Mouse (Mus musculus): ENCODE results near the gene Wdr63. TPM values are rescaled to one million over a fixed set of nuclear protein-coding genes. Genes with fewer than 3 reads are reported as not detected.

Wdr63 gene
- polyA plus RNA-seq, 1 experiment, result 1.4 TPM

DNA sequence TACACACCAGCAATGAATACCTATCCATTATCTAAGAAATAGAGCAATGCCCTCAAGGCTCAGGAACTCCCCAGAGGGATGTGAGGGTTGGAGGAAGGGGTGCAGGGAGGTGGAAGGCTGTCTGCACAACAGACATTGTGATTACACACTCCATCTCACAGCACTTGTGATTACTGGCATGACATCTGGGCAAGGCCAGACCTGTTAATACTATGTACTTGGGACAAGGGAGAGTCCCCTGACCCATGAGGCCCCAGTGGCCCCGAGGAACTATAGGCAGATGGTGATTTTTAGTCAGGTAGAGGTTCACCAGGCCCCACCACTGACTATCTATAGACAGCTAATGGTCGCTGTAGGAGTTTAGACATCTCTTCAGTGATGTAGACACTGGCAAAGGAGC, 54.1 kb downstream of the Wdr63 start:
- DNase-seq (ENCODE audit: low read depth), result no peak

DNA sequence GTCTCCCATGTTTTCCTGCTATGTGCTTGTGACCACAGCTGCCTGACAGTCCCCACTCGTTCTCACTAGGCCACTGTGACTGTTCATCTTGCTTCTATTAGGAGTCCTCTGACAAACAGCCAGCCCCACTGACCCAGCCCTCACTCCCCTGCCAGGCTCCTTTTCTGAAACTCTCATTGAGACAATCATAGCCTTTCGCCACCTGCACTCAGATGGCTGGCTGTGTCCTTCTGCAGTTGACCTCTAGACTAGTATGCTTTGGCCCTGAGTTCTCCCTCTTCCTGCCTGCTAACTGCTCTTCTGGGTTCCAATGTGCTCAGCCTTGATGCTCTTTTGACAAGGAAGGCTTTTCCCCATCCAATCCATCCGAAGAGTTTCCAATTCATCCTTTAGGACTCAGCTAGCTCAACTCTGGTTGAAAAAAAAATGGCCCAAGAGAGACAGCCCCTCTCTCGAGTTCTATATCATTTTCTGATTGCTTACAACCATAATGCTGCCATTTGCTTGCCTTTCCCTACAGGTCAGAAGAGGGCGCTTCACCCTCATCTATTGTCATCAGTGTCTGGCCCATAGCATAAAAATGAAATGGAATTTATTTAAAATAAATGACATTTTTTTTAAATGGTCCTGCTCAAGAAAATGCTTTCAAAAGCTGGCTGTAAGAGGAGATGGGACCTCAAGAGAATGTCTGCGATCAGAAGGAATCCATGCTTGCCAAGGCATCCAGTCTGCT, 54.7 kb downstream of the Wdr63 start:
- DNase-seq (ENCODE audit: low read depth), result no peak

DNA sequence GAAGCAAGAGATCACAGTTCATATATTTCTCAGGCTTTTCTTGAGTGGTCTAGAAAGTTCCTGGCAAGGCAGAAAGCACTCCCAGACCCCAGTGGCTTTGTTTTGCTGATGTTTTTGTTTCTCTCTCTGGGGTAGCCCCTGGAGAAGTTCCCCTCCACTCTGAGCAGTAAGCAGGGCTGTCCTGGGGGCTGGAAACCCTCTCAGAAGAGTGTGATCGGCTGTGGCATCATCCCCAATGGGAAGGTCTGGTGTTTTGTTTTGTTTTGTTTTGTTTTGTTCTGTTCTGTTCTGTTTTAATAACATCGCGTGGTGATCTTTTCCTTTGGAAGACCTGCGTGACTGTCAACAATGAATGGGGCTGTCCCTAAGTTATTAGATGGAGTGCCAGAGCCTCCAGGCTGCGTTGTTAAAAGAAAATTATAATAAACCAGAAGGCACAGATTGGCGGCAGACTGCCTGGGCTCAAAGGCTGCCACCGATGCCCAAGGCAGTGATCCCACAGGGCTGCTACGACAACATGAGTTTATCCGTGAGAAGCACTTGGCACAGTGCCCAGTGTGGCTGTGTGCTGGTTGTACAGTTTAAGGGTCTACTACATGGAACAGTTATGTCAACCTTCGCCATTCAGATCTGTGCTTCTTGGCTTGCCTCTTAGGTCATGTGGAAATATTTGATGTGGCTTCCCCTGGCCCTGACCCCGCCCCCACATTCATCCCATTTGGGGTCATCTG, 56.5 kb downstream of the Wdr63 start:
- no peak for DNase-seq (ENCODE audit: low read depth)

GRCm38 (mm10) chr3:146049951-146050350, 58.0 kb downstream of the Wdr63 start:
- DNase-seq (ENCODE audit: low read depth), result no peak

DNA sequence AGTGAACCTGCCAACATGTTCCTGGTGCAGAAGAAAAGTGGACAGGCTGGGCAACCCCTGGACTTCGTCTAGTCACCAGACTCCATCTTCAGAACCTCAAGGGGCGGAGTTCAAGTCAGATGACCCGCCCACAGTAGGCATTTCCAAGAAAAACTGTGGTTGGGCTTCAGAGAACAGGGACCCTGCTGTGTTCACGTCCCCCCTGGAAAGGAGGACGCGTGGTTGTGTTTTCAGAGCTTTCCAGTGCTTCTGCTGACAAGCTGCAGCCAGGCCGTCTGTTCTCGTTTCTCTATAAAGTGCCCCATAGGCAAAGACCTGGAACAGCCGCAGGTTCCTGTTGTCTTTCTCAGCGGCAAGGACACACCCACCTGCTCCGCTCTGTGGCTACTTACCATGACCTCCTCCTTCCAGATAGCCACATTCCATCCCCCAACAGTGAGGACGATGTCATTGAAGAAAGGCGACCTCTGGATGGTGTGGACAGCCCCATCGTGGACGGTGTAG, 60.2 kb downstream of the Wdr63 start:
- DNase-seq (ENCODE audit: low read depth), result no peak

GRCm38 (mm10) chr3:146046076-146046475, 61.9 kb downstream of the Wdr63 start:
- DNase-seq (ENCODE audit: low read depth), result no peak

DNA sequence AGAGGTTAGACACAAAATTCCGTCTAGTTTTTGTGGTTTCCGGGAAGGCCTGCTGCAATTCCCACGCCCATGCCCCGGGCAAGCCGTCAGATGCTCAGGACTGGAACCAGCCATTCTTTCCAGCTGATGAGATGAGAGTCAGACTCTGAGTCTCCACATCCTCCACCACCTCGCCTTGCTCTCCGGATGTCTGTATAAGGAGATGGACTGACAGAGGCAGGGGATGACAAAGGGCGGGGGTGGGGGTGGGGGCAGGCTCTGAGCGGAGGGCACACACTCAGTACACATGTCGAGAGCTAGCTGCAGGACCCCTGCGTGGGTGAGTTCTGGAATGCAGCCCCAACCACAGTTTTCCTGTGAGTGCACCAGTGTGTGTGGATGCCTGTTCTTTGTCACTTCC, 63.0 kb downstream of the Wdr63 start:
- DNase-seq (ENCODE audit: low read depth), result no peak

GRCm38 (mm10) chr3:146041382-146041781, 66.5 kb downstream of the Wdr63 start:
- no peak for DNase-seq (ENCODE audit: low read depth)

DNA sequence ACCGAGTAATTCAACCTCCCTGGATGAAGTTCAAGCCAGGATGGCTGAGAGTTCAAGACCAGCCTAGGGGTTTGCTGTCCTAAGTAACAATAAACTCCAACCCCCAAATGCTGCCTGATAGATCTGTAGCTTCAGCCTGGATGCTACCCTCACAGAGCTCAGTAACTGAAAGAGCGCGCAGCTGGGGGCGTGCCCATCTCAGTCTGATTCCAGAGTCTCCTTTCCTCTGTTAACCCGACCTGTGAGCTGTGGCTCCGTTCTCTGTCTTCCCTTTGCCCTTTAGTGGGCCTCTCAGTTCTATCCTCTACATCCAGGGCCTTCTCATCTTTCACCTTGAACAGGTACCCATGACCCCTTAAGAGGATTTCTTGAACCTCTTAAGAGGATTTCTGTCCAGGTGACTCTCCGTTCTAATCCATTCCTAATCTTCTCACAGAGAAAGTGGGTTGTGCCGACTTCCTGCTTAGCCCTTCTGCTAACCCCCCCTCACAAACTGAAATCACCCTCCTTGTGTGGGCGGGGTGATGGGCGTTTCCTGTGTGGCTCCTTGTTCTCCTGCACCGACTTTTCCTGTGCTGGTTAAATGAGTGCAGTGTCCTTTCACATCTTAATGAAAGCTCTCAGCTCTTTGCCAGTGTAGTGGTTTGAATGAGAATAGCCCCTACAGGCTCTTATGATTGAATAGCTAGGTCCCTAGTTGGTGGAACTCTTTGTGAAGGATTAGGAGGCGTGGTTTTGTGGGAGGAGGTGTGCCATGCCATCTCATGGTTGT, 68.6 kb downstream of the Wdr63 start:
- no peak for DNase-seq (ENCODE audit: low read depth)

GRCm38 (mm10) chr3:146037906-146038305, 70.0 kb downstream of the Wdr63 start:
- no peak for DNase-seq (ENCODE audit: low read depth)

GRCm38 (mm10) chr3:146032976-146033375, 75.0 kb downstream of the Wdr63 start:
- no peak for DNase-seq (ENCODE audit: low read depth)

- no peak for DNase-seq (ENCODE audit: low read depth)
Measured at GRCm38 (mm10) chr3:146030255-146030836, 77.6 kb downstream of the Wdr63 start.

GRCm38 (mm10) chr3:146029234-146029633, 78.7 kb downstream of the Wdr63 start:
- DNase-seq (ENCODE audit: low read depth), result no peak

- no peak for DNase-seq (ENCODE audit: low read depth)
Measured at GRCm38 (mm10) chr3:146028406-146028805, 79.5 kb downstream of the Wdr63 start.

- DNase-seq (ENCODE audit: low read depth), result no peak
Measured at GRCm38 (mm10) chr3:146027116-146027515, 80.8 kb downstream of the Wdr63 start.

DNA sequence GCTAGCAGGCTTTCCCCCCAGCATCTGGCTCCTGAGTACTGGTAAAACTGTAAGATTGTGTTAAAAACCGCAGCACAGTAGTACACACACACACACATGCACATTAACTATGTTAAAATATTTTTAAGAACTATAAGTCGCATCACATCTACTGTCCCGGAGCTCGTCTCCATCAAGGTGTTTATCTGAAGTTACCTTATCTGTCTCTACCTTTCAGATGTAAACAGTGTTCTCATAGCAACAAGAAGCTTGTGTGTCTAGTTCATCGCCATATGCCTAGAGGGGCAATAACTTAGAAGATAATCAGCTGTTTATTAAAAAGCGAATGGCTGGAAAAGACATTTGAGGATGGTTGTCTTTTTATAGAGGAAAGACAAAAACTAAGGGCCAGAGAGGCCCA, 82.4 kb downstream of the Wdr63 start:
- DNase-seq (ENCODE audit: low read depth), result no peak

GRCm38 (mm10) chr3:146024746-146025145, 83.2 kb downstream of the Wdr63 start:
- no peak for DNase-seq (ENCODE audit: low read depth)

DNA sequence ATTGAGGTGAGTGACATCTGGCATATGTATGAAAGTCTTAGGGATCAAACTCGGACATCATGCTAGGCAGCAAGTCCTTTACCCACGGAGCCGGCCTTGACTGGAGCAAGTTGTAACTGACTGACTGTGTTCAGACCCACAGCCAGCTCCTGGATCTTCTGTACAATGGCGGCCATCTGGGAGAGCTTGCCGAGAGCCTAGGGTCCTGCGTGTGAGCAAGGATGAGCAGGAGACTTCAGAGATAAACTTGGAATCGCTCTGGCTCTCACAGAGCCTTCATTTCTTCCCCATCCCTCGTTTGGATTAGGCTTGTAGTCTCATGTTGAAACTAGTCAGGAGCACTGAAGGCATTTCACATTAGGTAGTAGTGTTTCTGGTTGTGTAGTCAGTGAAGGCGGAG, 85.7 kb downstream of the Wdr63 start:
- DNase-seq (ENCODE audit: low read depth), result no peak

- DNase-seq (ENCODE audit: low read depth), result no peak
Measured at GRCm38 (mm10) chr3:146017521-146017920, 90.4 kb downstream of the Wdr63 start.

GRCm38 (mm10) chr3:146016979-146017378, 91.0 kb downstream of the Wdr63 start:
- no peak for DNase-seq (ENCODE audit: low read depth)

DNA sequence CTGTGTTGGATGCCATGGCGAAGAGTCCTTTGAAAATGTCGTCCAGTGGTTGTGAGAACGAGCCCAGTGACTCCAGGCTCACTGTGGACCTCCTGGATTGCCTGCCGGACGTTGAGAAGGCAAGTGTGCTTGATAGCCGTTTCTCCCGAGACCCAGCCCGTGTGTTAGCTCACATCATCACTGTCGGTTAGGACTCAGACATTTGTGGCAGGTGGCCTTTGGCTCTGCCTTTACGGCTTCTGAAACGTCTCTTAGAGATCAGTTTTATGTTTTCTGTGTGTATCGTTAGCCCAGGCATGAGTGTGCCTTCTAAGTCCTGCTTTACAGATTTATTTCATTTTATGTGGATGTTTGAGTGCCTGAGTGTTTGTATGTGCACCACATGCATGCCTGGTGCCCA, 93.6 kb downstream of the Wdr63 start:
- no peak for DNase-seq (ENCODE audit: low read depth)

DNA sequence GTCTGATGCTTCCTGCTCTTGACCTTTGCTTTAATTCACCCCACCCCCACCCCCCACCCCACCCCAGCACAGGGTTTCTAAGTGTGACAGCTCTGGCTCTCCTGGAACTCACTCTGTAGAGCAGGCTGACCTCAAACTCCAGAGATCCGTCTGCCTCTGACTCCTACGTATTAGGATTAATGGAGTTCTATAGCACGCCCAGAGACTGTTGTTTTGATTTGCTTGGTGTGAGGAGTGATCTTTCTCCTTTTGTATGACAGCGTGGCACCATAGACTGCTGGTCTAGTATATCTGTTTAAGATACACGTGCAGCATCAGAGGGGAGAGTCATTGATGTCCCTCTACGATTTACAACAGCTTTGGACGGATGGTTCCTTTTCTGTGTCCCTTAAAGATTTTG, 94.4 kb downstream of the Wdr63 start:
- DNase-seq (ENCODE audit: low read depth), result no peak

Data from gonadal fat pad, adult 2 months (tissue).